Mouse (Mus musculus) forebrain, embryonic 11.5 days (tissue): Measurements from ENCODE around the gene Krtcap2. TPM values are rescaled to one million over a fixed set of nuclear protein-coding genes. Genes with fewer than 3 reads are reported as not detected.

Source experiments
- ATAC-seq: fragments of 200-750 bp; cut with Nextera tagmentation; replicated peaks from 2 replicates; pipeline ENCODE4 v1.8.0; 2017; ENCODE audit warnings: moderate TSS enrichment; ENCODE audit not compliant: low FRiP score
- DNase-seq: peaks from one replicate; pipeline ENCODE4 v3.0.0-alpha.2; 2017; ENCODE audit warnings: low spot score
- H3K27ac ChIP-seq: fragments of 300-500 bp; sonication (generic); 2 replicates; pipeline ENCODE4 v1.5.1; 2014; ENCODE audit warnings: low read depth, low read length
- H3K27me3 ChIP-seq: fragments of 300-500 bp; sonication (generic); 2 replicates; pipeline ENCODE4 v1.6.1; 2014; ENCODE audit warnings: mild to moderate bottlenecking, low read length, mixed read lengths; ENCODE audit not compliant: control insufficient read depth, insufficient read depth
- H3K36me3 ChIP-seq: fragments of 300-500 bp; sonication (generic); 2 replicates; pipeline ENCODE4 v1.6.1; 2014; ENCODE audit warnings: mild to moderate bottlenecking, low read length, moderate library complexity, mixed read lengths; ENCODE audit not compliant: control insufficient read depth, insufficient read depth
- H3K4me1 ChIP-seq: fragments of 300-500 bp; sonication (generic); replicated peaks from 2 replicates; pipeline ENCODE4 v1.6.1; 2014; ENCODE audit warnings: low read length, mixed read lengths; ENCODE audit not compliant: control insufficient read depth, insufficient read depth
- H3K4me2 ChIP-seq: fragments of 300-500 bp; sonication (generic); 2 replicates; pipeline ENCODE4 v1.6.1; 2014; ENCODE audit warnings: low read depth, mild to moderate bottlenecking, low read length, moderate library complexity, mixed read lengths; ENCODE audit not compliant: severe bottlenecking
- H3K4me3 ChIP-seq: fragments of 300-500 bp; sonication (generic); 2 replicates; pipeline ENCODE4 v1.5.1; 2014; ENCODE audit warnings: low read depth, low read length
- H3K9ac ChIP-seq: fragments of 300-500 bp; sonication (generic); 2 replicates; pipeline ENCODE4 v1.6.1; 2014; ENCODE audit warnings: low read length
- H3K9me3 ChIP-seq: fragments of 300-500 bp; sonication (generic); 2 replicates; pipeline ENCODE4 v1.6.1; 2016; ENCODE audit warnings: low read length, mixed read lengths; ENCODE audit not compliant: control insufficient read depth
- WGBS: fragments of 180-500 bp; shearing (Covaris S2); extraction: QIAGEN DNeasy Blood & Tissue Kit; methylation state at CpG from one replicate; pipeline ENCODE4 v1.1.7; 2014; 5-methylcytosine and 5-hydroxymethylcytosine counted together
- polyA plus RNA-seq: library from polyadenylated mRNA; unstranded; fragments of >200 nt; fragmentation: Nextera tagmentation; extraction: Ambion mirVana; gene quantifications from 2 replicates; pipeline ENCODE4 v1.2.1, GENCODE M21; 2014

Krtcap2 gene
- polyA plus RNA-seq, 1 experiment from 2014 or later, result 252 TPM

- WGBS, result 50% methylated on average over 2 of the region's 2 CpGs
- Histone ChIP-seq H3K9ac (no peak overlapping the region), H3K9me3 (no peaks in the 10 kb centered on the region), H3K36me3 (no peaks in the 10 kb centered on the region), H3K27me3 (peaks cover 11% of the 10 kb centered on the region), H3K4me2 (no peak overlapping the region), H3K4me1 (peaks cover 6% of the 10 kb centered on the region), H3K4me3 (no peak overlapping the region), H3K27ac (no peak overlapping the region)
- DNase-seq (no peak), ATAC-seq (no peak)
These were observed 39.8 kb downstream of the Krtcap2 start for GRCm38 (mm10) chr3:89285526-89285925.

- Histone ChIP-seq H3K4me1 (no peaks in the 10 kb centered on the region), H3K27me3 (no peaks in the 10 kb centered on the region), H3K9ac (no peak overlapping the region), H3K4me2 (no peak overlapping the region), H3K4me3 (no peak overlapping the region), H3K9me3 (no peaks in the 10 kb centered on the region), H3K36me3 (no peaks in the 10 kb centered on the region), H3K27ac (no peak overlapping the region)
- no peak for DNase-seq
- ATAC-seq, result no peak
- WGBS, result 59% methylated on average over 5 of the region's 5 CpGs
These were observed 41.5 kb downstream of the Krtcap2 start for GRCm38 (mm10) chr3:89287286-89287685.

DNA sequence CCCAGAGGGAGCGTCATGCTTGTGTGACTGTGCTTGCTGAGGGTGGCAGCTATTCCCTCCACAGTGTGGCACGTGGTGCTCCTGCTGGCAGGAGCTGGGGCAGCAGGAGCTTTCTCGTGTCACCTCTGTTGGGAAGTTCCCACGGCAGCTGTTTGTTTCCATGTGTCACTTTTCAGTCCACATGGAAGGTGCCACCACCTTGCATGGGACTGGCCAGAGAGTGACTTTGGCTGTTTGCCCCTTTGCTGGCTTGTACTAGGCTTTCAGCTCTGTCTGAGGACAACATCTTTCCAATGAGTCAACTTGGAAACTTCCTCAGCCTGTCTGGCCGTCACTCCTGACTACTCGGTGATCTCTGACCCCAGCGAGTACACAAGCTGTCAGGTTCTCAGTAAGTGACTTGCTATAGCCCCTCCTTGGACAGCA, 42.8 kb downstream of the Krtcap2 start:
- DNase-seq (no peak), ATAC-seq (no peak)
- Histone ChIP-seq H3K4me1 (no peaks in the 10 kb centered on the region), H3K27me3 (no peaks in the 10 kb centered on the region), H3K9me3 (no peaks in the 10 kb centered on the region), H3K4me3 (no peak overlapping the region), H3K9ac (no peak overlapping the region), H3K27ac (no peak overlapping the region), H3K4me2 (no peak overlapping the region), H3K36me3 (no peaks in the 10 kb centered on the region)
- 63% methylated on average over 7 of the region's 7 CpGs for WGBS

DNA sequence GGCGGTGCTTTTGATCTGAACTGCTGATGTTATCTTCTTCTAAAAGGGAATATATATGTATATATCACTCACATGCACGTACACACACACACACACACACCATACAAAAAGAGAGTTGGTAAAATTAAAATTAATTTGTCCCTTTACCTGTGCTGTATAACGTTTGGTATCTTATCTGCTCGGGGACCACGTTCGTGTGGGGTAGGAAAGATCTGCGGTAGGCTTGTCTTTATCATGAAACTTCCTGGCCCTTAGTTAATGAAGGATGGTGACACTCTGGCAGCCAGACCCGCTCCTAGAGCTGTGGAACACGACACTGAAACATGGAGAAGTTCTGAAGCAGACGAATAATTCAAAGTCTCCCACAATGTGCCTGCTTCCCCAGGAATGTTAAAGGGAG, 46.1 kb downstream of the Krtcap2 start:
- ATAC-seq, result no peak
- H3K4me3 ChIP-seq, result no peak overlapping the region
- no peaks in the 10 kb centered on the region for H3K4me1 ChIP-seq
- H3K9me3 ChIP-seq, result no peaks in the 10 kb centered on the region
- H3K9ac ChIP-seq, result no peak overlapping the region
- DNase-seq, result no peak
- no peaks in the 10 kb centered on the region for H3K36me3 ChIP-seq
- H3K4me2 ChIP-seq, result no peak overlapping the region
- no peaks in the 10 kb centered on the region for H3K27me3 ChIP-seq
- H3K27ac ChIP-seq, result no peak overlapping the region
- 82% methylated on average over 10 of the region's 10 CpGs for WGBS

- ATAC-seq (no peak), DNase-seq (no peak)
- Histone ChIP-seq H3K4me3 (no peak overlapping the region), H3K4me1 (no peaks in the 10 kb centered on the region), H3K27me3 (no peaks in the 10 kb centered on the region), H3K9me3 (no peaks in the 10 kb centered on the region), H3K9ac (no peak overlapping the region), H3K36me3 (no peaks in the 10 kb centered on the region), H3K4me2 (no peak overlapping the region), H3K27ac (no peak overlapping the region)
- 69% methylated on average over 5 of the region's 5 CpGs for WGBS
These were observed 46.5 kb downstream of the Krtcap2 start for GRCm38 (mm10) chr3:89292303-89292702.

DNA sequence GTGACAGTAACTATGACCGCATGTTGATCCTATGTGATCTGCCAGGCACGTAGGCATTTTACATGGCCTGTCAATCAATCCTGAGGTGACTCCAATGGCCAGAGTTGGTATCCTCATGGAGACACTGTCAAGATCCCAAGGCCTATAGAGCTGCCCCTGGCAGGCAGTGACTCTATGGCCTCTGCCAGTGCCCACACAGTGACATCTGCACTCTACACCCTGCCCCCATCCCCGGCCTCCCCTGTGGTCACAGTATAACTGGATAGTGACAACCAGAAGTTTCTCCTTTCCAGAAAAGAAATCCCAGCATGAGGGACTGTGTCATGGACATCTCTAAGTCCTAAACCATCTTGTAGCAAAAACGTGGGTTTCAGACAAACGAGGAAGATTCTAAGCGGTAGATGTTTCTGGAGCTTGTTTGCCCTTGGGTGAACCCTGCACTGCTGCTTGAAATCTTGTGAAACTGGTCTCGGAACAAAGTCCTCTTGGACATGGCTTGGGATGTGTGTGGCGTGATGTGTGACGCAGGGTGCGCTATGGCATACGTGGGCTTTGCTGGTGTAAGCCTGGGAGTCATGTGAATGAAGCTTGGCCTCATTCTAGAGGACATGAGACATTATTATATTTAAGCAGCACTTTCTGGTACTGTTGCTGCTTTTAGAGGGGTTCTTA, 47.6 kb downstream of the Krtcap2 start:
- Histone ChIP-seq H3K4me2 (no peak overlapping the region), H3K27ac (no peak overlapping the region), H3K9me3 (no peaks in the 10 kb centered on the region), H3K9ac (no peak overlapping the region), H3K27me3 (no peaks in the 10 kb centered on the region), H3K4me3 (no peak overlapping the region), H3K4me1 (no peaks in the 10 kb centered on the region), H3K36me3 (no peaks in the 10 kb centered on the region)
- 94% methylated on average over 11 of the region's 11 CpGs for WGBS
- ATAC-seq (no peak), DNase-seq (no peak)

DNA sequence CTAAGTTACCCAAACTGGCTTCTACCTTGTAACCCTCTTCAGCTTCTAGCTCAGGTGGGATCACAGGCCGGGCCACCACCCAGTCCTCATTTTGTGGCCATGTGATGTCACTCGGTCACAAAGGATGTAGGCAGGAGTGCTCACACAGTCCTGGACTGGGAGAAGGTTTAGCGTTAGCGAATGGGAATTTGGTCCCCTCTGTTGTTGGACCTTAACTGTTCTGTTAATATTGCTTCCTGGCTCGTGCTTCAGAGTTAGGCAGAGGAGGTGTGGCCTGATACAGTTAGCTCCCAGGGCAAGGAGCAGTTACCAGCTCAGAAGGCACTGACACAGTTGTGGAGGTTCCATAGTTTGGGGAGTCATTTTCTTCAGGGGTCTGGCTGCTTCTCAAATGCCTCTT, 48.4 kb downstream of the Krtcap2 start:
- H3K4me1 ChIP-seq, result no peaks in the 10 kb centered on the region
- H3K4me2 ChIP-seq, result no peak overlapping the region
- DNase-seq, result no peak
- no peak overlapping the region for H3K27ac ChIP-seq
- no peak for ATAC-seq
- H3K36me3 ChIP-seq, result no peaks in the 10 kb centered on the region
- no peak overlapping the region for H3K4me3 ChIP-seq
- no peaks in the 10 kb centered on the region for H3K27me3 ChIP-seq
- H3K9me3 ChIP-seq, result no peaks in the 10 kb centered on the region
- 79% methylated on average over 5 of the region's 5 CpGs for WGBS
- H3K9ac ChIP-seq, result no peak overlapping the region

- H3K4me3 ChIP-seq, result no peak overlapping the region
- H3K4me1 ChIP-seq, result no peaks in the 10 kb centered on the region
- DNase-seq, result no peak
- WGBS, result 84% methylated on average over 8 of the region's 8 CpGs
- H3K9ac ChIP-seq, result no peak overlapping the region
- ATAC-seq, result no peak
- H3K9me3 ChIP-seq, result no peaks in the 10 kb centered on the region
- H3K4me2 ChIP-seq, result no peak overlapping the region
- no peak overlapping the region for H3K27ac ChIP-seq
- no peaks in the 10 kb centered on the region for H3K36me3 ChIP-seq
- peaks cover 2% of the 10 kb centered on the region; the same call in 1 of the 2 replicates for H3K27me3 ChIP-seq
These were observed 50.0 kb downstream of the Krtcap2 start for GRCm38 (mm10) chr3:89295685-89296230.
